Mouse (Mus musculus): ENCODE measurements around the gene Tnrc6a.
"Not testable (repeated sequence)": the region's sequence is repeated elsewhere in the genome, so short reads cannot be mapped to it uniquely, and the experiment has no call there.

Gene Tnrc6a

GRCm38 (mm10) chr7:123123665-123124298 lies at the start of gene Tnrc6a:
Gene Tnrc6a (plus strand): TSS chr7:123123885.
- DNase-seq (ENCODE audit: low read depth), result peak; percentile 93

GRCm38 (mm10) chr7:123082236-123082635 lies 41.4 kb upstream of the Tnrc6a start:
- peak; percentile 77 for DNase-seq (ENCODE audit: low read depth)

- peak; percentile 31 for DNase-seq (ENCODE audit: low read depth)
Measured at GRCm38 (mm10) chr7:123083441-123084123, 40.1 kb upstream of the Tnrc6a start.

GRCm38 (mm10) chr7:123084180-123084691 lies 39.4 kb upstream of the Tnrc6a start:
- peak; percentile 53 for DNase-seq (ENCODE audit: low read depth)

GRCm38 (mm10) chr7:123084708-123085107 lies 39.0 kb upstream of the Tnrc6a start:
- DNase-seq (ENCODE audit: low read depth), result no peak

- no peak for DNase-seq (ENCODE audit: low read depth)
Measured at GRCm38 (mm10) chr7:123088920-123089319, 34.8 kb upstream of the Tnrc6a start.

GRCm38 (mm10) chr7:123096344-123097120 lies 27.2 kb upstream of the Tnrc6a start:
- peak; percentile 66 for DNase-seq (ENCODE audit: low read depth)

GRCm38 (mm10) chr7:123097891-123098750 lies 25.6 kb upstream of the Tnrc6a start:
- no peak for DNase-seq (ENCODE audit: low read depth)

- DNase-seq (ENCODE audit: low read depth), result no peak
Measured at GRCm38 (mm10) chr7:123101295-123101694, 22.4 kb upstream of the Tnrc6a start.

GRCm38 (mm10) chr7:123105381-123105780 lies 18.3 kb upstream of the Tnrc6a start:
- DNase-seq (ENCODE audit: low read depth), result not testable (repeated sequence)

GRCm38 (mm10) chr7:123105906-123106305 lies 17.8 kb upstream of the Tnrc6a start:
- DNase-seq (ENCODE audit: low read depth), result no peak

- DNase-seq (ENCODE audit: low read depth), result no peak
Measured at GRCm38 (mm10) chr7:123106326-123106725, 17.4 kb upstream of the Tnrc6a start.

- peak; percentile 94 for DNase-seq (ENCODE audit: low read depth)
Measured at GRCm38 (mm10) chr7:123108058-123109055, 15.3 kb upstream of the Tnrc6a start.

- no peak for DNase-seq (ENCODE audit: low read depth)
Measured at GRCm38 (mm10) chr7:123109361-123110000, 14.2 kb upstream of the Tnrc6a start.

GRCm38 (mm10) chr7:123110135-123110534 lies 13.6 kb upstream of the Tnrc6a start:
- peak; percentile 26 for DNase-seq (ENCODE audit: low read depth)

- DNase-seq (ENCODE audit: low read depth), result no peak
Measured at GRCm38 (mm10) chr7:123113590-123113989, 10.1 kb upstream of the Tnrc6a start.

- DNase-seq (ENCODE audit: low read depth), result peak; percentile 48
Measured at GRCm38 (mm10) chr7:123116799-123117198, 6.9 kb upstream of the Tnrc6a start.

GRCm38 (mm10) chr7:123117209-123117608 lies 6.5 kb upstream of the Tnrc6a start:
- no peak for DNase-seq (ENCODE audit: low read depth)

- DNase-seq (ENCODE audit: low read depth), result peak; percentile 75
Measured at GRCm38 (mm10) chr7:123120516-123120915, 3.2 kb upstream of the Tnrc6a start.

- DNase-seq (ENCODE audit: low read depth), result no peak
Measured at GRCm38 (mm10) chr7:123124299-123124716, 623 bp downstream of the Tnrc6a start.

Measured in 416B (cell line).